Mouse (Mus musculus) kidney, embryonic 16.5 days (tissue): Measurements from ENCODE around the gene Mta3. TPM values are rescaled to one million over a fixed set of nuclear protein-coding genes. Genes with fewer than 3 reads are reported as not detected.

Experiments used
- ATAC-seq: fragments of 200-750 bp; cut with Nextera tagmentation; 2 replicates; pipeline ENCODE4 v1.8.0; 2017; ENCODE audit warnings: moderate TSS enrichment; ENCODE audit not compliant: low FRiP score, low TSS enrichment
- H3K27ac ChIP-seq: fragments of 300-500 bp; sonication (generic); 2 replicates; pipeline ENCODE4 v1.5.1; 2014; ENCODE audit warnings: low read length
- H3K27me3 ChIP-seq: fragments of 300-500 bp; sonication (generic); 2 replicates; pipeline ENCODE4 v1.6.1; 2014; ENCODE audit warnings: low read length, control low read depth, mixed read lengths; ENCODE audit not compliant: insufficient read depth
- H3K36me3 ChIP-seq: fragments of 300-500 bp; sonication (generic); 2 replicates; pipeline ENCODE4 v1.6.1; 2014; ENCODE audit warnings: low read length, control low read depth, mixed read lengths; ENCODE audit not compliant: insufficient read depth
- H3K4me1 ChIP-seq: fragments of 300-500 bp; sonication (generic); 2 replicates; pipeline ENCODE4 v1.6.1; 2014; ENCODE audit warnings: low read length, control low read depth, mixed read lengths; ENCODE audit not compliant: insufficient read depth
- H3K4me2 ChIP-seq: fragments of 300-500 bp; sonication (generic); replicated peaks from 2 replicates; pipeline ENCODE4 v1.6.1; 2014; ENCODE audit warnings: low read depth, low read length
- H3K4me3 ChIP-seq: fragments of 300-500 bp; sonication (generic); 2 replicates; pipeline ENCODE4 v1.5.1; 2014; ENCODE audit warnings: mild to moderate bottlenecking, low read length
- H3K9ac ChIP-seq: fragments of 300-500 bp; sonication (generic); replicated peaks from 2 replicates; pipeline ENCODE4 v1.6.1; 2014; ENCODE audit warnings: low read length
- H3K9me3 ChIP-seq: fragments of 300-500 bp; sonication (generic); 2 replicates; pipeline ENCODE4 v1.6.1; 2016; ENCODE audit warnings: low read length, control low read depth
- WGBS: fragments of 180-500 bp; shearing (Covaris S2); extraction: QIAGEN DNeasy Blood & Tissue Kit; methylation state at CpG from one replicate; pipeline ENCODE4 v1.1.7; 2014; 5-methylcytosine and 5-hydroxymethylcytosine counted together
- polyA plus RNA-seq: library from polyadenylated mRNA; unstranded; fragments of >200 nt; fragmentation: Nextera tagmentation; extraction: Ambion mirVana; gene quantifications from 2 replicates; pipeline ENCODE4 v1.2.1, GENCODE M21; 2015

Mta3 gene
- polyA plus RNA-seq, 1 experiment from 2014 or later, result 39.6 TPM

DNA sequence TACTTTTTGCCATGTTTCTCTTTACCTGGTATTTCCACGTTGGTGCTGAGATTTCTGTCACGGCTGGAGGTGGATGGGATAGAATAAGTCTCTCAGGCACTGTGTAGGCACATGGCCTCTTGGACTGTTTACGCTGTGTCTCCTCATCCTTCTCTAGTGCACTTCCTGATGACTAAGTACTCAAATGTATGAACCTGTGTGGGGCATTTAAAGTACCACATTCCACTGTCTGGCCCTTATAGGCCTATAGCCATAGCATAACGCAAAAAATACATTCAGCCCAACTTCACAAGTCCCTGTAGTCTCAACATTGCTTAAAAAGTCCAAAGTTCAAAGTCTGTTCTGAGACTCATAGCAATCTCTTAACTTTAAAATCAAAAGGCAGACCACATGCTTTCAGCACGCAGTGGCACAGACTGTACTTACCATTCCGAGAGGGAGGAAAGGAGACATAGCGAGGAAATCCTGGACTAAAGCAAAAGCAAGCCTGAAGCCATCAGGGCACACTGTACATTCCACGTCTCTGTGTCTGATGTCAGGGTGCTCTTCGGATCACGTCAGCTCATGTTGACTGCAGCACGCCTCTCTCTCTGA, 38.4 kb downstream of the Mta3 start:
- peaks cover 7% of the 10 kb centered on the region for H3K9me3 ChIP-seq

DNA sequence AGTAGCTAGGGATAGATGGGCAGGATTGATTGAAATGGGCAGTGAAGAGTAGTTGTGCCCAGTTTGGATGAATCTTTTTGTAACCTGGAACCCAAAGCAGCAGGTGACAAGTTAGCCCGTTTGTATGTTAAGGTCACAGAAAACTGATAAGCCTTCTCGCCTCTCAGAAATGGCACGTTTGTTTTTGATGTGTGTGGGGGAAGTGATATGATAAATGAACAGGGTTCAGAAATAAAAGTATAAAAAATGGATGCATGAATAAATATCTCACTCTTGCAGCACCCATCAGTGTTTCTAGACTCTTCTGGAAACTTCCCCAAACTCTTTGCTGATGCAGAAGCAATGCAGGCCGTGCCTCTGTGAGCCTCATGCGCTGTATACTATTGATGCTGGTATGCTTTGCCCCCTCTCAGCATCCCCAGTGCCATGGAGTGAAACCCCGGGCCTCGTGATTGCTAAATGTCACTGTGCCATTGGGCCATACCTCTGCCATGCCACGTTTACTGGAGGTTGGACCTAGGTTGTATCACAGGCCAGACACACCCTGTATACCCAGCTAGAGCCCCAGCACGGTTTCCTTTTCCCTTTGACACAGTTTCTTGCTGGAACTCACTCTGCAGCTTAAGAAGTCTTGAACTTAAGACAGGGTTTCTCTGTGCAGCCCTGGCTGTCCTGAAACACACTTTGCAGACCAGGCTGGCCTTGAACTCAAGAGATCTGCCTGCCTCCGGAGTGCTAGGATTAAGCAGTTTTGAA, 41.6 kb downstream of the Mta3 start:
- no peak overlapping the region for H3K4me2 ChIP-seq
- no peak for ATAC-seq
- H3K4me3 ChIP-seq, result no peak overlapping the region
- peaks cover 17% of the 10 kb centered on the region for H3K36me3 ChIP-seq
- H3K27me3 ChIP-seq, result no peaks in the 10 kb centered on the region
- H3K9me3 ChIP-seq, result peaks cover 7% of the 10 kb centered on the region
- no peak overlapping the region for H3K9ac ChIP-seq
- H3K4me1 ChIP-seq, result no peaks in the 10 kb centered on the region
- H3K27ac ChIP-seq, result no peak overlapping the region
- WGBS, result 87% methylated on average over 10 of the region's 10 CpGs

More for the DNA sequence above, 38.4 kb downstream of the Mta3 start:
- Histone ChIP-seq H3K36me3 (peaks cover 17% of the 10 kb centered on the region), H3K4me2 (no peak overlapping the region), H3K4me1 (no peaks in the 10 kb centered on the region), H3K4me3 (no peak overlapping the region), H3K27ac (no peak overlapping the region), H3K9ac (no peak overlapping the region), H3K27me3 (no peaks in the 10 kb centered on the region)
- WGBS, result 93% methylated on average over 11 of the region's 11 CpGs
- no peak for ATAC-seq

GRCm38 (mm10) chr17:83750216-83750950, 44.4 kb downstream of the Mta3 start:
- 85% methylated on average over 5 of the region's 5 CpGs for WGBS
- no peaks in the 10 kb centered on the region for H3K9me3 ChIP-seq
- no peaks in the 10 kb centered on the region for H3K27me3 ChIP-seq
- no peak overlapping the region for H3K4me3 ChIP-seq
- H3K4me1 ChIP-seq, result no peaks in the 10 kb centered on the region
- H3K9ac ChIP-seq, result no peak overlapping the region
- no peak for ATAC-seq
- H3K4me2 ChIP-seq, result no peak overlapping the region
- H3K27ac ChIP-seq, result no peak overlapping the region
- H3K36me3 ChIP-seq, result peaks cover 11% of the 10 kb centered on the region

- Histone ChIP-seq H3K9ac (no peak overlapping the region), H3K9me3 (no peaks in the 10 kb centered on the region), H3K4me2 (no peak overlapping the region), H3K36me3 (peaks cover 16% of the 10 kb centered on the region), H3K4me3 (no peak overlapping the region), H3K4me1 (no peaks in the 10 kb centered on the region), H3K27ac (no peak overlapping the region), H3K27me3 (no peaks in the 10 kb centered on the region)
- ATAC-seq, result no peak
- WGBS, result 62% methylated on average over 11 of the region's 11 CpGs
Measured at GRCm38 (mm10) chr17:83753112-83753899, 47.3 kb downstream of the Mta3 start.

DNA sequence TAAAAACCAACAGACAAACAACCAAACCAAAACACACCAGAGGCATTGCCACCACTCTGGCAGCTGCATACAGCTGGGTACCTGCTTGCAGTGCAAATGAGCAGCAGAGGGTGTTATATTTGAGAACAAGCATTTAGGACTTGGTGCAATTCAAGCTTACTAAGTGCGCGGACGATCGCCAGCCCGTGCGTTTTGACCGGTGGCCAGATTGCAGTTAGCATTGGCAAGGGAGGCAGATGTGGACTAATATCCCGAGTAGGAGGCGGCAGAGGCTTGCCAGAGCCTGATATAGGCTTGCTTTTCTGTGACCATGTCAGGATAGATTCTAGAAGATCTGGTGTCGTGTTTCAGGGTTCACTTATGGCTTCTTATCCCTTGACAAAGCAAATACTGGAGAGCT, 52.1 kb downstream of the Mta3 start:
- 70% methylated on average over 10 of the region's 10 CpGs for WGBS
- H3K9me3 ChIP-seq, result no peaks in the 10 kb centered on the region
- ATAC-seq, result no peak

GRCm38 (mm10) chr17:83759547-83759946, 53.6 kb downstream of the Mta3 start:
- Histone ChIP-seq H3K4me3 (no peak overlapping the region), H3K27me3 (no peaks in the 10 kb centered on the region), H3K4me2 (no peak overlapping the region), H3K36me3 (peaks cover 34% of the 10 kb centered on the region), H3K9me3 (no peaks in the 10 kb centered on the region), H3K27ac (no peak overlapping the region), H3K9ac (no peak overlapping the region), H3K4me1 (no peaks in the 10 kb centered on the region)
- 60% methylated on average over 4 of the region's 4 CpGs for WGBS
- no peak for ATAC-seq

More for the DNA sequence above, 52.1 kb downstream of the Mta3 start:
- H3K4me1 ChIP-seq, result no peaks in the 10 kb centered on the region
- H3K4me2 ChIP-seq, result no peak overlapping the region
- H3K9ac ChIP-seq, result no peak overlapping the region
- H3K27ac ChIP-seq, result no peak overlapping the region
- peaks cover 27% of the 10 kb centered on the region for H3K36me3 ChIP-seq
- H3K4me3 ChIP-seq, result no peak overlapping the region
- no peaks in the 10 kb centered on the region for H3K27me3 ChIP-seq

GRCm38 (mm10) chr17:83764538-83764937, 58.6 kb downstream of the Mta3 start:
- H3K4me2 ChIP-seq, result no peak overlapping the region
- WGBS, result 85% methylated on average over 4 of the region's 4 CpGs
- H3K36me3 ChIP-seq, result peaks cover 30% of the 10 kb centered on the region
- H3K4me3 ChIP-seq, result no peak overlapping the region
- no peaks in the 10 kb centered on the region for H3K4me1 ChIP-seq
- no peak overlapping the region for H3K9ac ChIP-seq
- peaks cover 2% of the 10 kb centered on the region; the same call in 1 of the 2 replicates for H3K9me3 ChIP-seq
- no peak for ATAC-seq
- H3K27ac ChIP-seq, result no peak overlapping the region
- no peaks in the 10 kb centered on the region for H3K27me3 ChIP-seq

GRCm38 (mm10) chr17:83767064-83767463, 61.1 kb downstream of the Mta3 start:
- peaks cover 32% of the 10 kb centered on the region for H3K36me3 ChIP-seq
- no peak for ATAC-seq
- H3K4me3 ChIP-seq, result no peak overlapping the region
- H3K27ac ChIP-seq, result no peak overlapping the region
- 74% methylated on average over 7 of the region's 7 CpGs for WGBS
- H3K9me3 ChIP-seq, result peaks cover 2% of the 10 kb centered on the region; the same call in 1 of the 2 replicates
- no peak overlapping the region for H3K4me2 ChIP-seq
- H3K9ac ChIP-seq, result no peak overlapping the region
- no peaks in the 10 kb centered on the region for H3K4me1 ChIP-seq
- no peaks in the 10 kb centered on the region for H3K27me3 ChIP-seq

GRCm38 (mm10) chr17:83768309-83768708, 62.3 kb downstream of the Mta3 start:
- peaks cover 21% of the 10 kb centered on the region for H3K36me3 ChIP-seq
- no peaks in the 10 kb centered on the region for H3K4me1 ChIP-seq
- no peak overlapping the region for H3K9ac ChIP-seq
- H3K27me3 ChIP-seq, result no peaks in the 10 kb centered on the region
- H3K27ac ChIP-seq, result no peak overlapping the region
- H3K4me3 ChIP-seq, result no peak overlapping the region
- no peak overlapping the region for H3K4me2 ChIP-seq
- no peak for ATAC-seq
- peaks cover 2% of the 10 kb centered on the region; the same call in 1 of the 2 replicates for H3K9me3 ChIP-seq
- WGBS, result 76% methylated on average over 10 of the region's 10 CpGs
